Mouse (Mus musculus): Measurements from ENCODE around the gene Nfatc2.

GRCm38 (mm10) chr2:168587159-168587558, 14.3 kb downstream of the Nfatc2 start:
- TF ChIP-seq CTCF (IDR thresholded peaks at IDR 0.05; ENCODE audit: borderline replicate concordance, insufficient read depth, low read length) (no peak), POLR2A (IDR thresholded peaks at IDR 0.05; ENCODE audit: low read depth, low read length) (no peak)

All from embryonic fibroblast, embryonic 13.5 days (primary cell).